Mouse (Mus musculus) heart, adult 2 months (tissue): ENCODE data around the gene Rft1.

ENCODE experiments used
- CTCF ChIP-seq: fragments of 200-600 bp; IDR thresholded peaks from 2 replicates; pipeline ENCODE4 v1.8.1; 2022; ENCODE audit warnings: antibody characterized with exemption, mild to moderate bottlenecking, moderate library complexity
- EP300 ChIP-seq: fragments of 200-500 bp; IDR thresholded peaks from 2 replicates; pipeline ENCODE4 v1.6.1; 2011; ENCODE audit warnings: low read depth, low read length, control low read depth; ENCODE audit not compliant: insufficient read depth
- POLR2A ChIP-seq: fragments of 200-500 bp; IDR thresholded peaks from 2 replicates; pipeline ENCODE4 v1.6.1; 2011; ENCODE audit warnings: mild to moderate bottlenecking, low read depth, low read length, control low read depth; ENCODE audit not compliant: insufficient read depth

DNA sequence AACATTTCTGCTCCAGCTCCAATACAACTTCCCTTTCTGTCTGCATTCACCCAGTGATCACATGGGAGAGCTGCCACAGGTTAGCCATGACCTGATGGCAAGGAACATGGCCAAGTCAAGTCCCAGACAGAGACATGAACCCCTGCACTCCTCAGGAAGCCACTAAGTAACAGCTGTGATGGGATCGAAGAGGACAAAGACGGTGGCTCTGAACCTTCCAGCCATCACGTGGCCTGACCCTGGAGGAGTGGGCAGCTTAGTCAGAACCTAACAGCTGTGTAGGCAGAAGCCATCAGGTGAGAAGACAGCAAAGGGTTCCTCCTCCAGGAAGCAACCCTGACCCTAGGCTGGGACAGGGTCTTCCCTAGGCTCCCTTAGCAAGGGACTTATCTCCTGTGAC lies 44.7 kb upstream of the Rft1 start:
- TF ChIP-seq POLR2A, result no peak
- no peak for TF ChIP-seq CTCF
- no peak for TF ChIP-seq EP300
